Mouse (Mus musculus) C2C12 (cell line): ENCODE data around the gene Phf21b.

Source experiments
- CTCF ChIP-seq: IDR thresholded peaks from one replicate; pipeline ENCODE4 v1.5.1; 2011; ENCODE audit not compliant: control insufficient read depth, insufficient read depth, insufficient read length
- USF1 ChIP-seq: IDR thresholded peaks from one replicate; pipeline ENCODE4 v1.6.1; 2011; ENCODE audit warnings: low read depth, mild to moderate bottlenecking, control low read depth, moderate library complexity

GRCm38 (mm10) chr15:84844831-84845230, 11.0 kb downstream of the Phf21b start:
- no peak for TF ChIP-seq USF1
- no peak for TF ChIP-seq CTCF
